Mouse (Mus musculus) urinary bladder, postnatal 0 days (tissue): Measurements from ENCODE around the gene Zic3. TPM values are rescaled to one million over a fixed set of nuclear protein-coding genes. Genes with fewer than 3 reads are reported as not detected.

Source experiments
- polyA plus RNA-seq: library from polyadenylated mRNA; unstranded; fragments of >200 nt; fragmentation: Nextera tagmentation; extraction: Ambion mirVana; gene quantifications from 2 replicates; pipeline ENCODE4 v1.2.1, GENCODE M21; 2015

Zic3 gene
- not detected in 2 replicates for polyA plus RNA-seq

GRCm38 (mm10) chrX:58022400-58022799, at the start of gene Zic3:
TSS of gene Zic3 (plus strand) at chrX:58022700.

